Mouse (Mus musculus): Measurements from ENCODE around the gene Msh5. TPM values are rescaled to one million over a fixed set of nuclear protein-coding genes. Genes with fewer than 3 reads are reported as not detected.

The Msh5 gene
- polyA plus RNA-seq (2015; fragmentation: Illumina TruSeq; extraction: RNeasy Lipid Tissue Mini Kit (QIAGEN cat#74804); ENCODE audit: insufficient read depth, low replicate concordance), result 6.1 TPM

GRCm38 (mm10) chr17:35046681-35047455, at the start of gene Msh5:
Msh5 (minus strand) TSS chr17:35046745.

GRCm38 (mm10) chr17:35088825-35089644, 42.5 kb upstream of the Msh5 start, which contains the start of gene Abhd16a:
Abhd16a (plus strand) TSS chr17:35089263.

GRCm38 (mm10) chr17:35085208-35085865, 38.8 kb upstream of the Msh5 start, which contains the start of gene Ly6g6f:
Ly6g6f (minus strand) TSS chr17:35085610.

GRCm38 (mm10) chr17:35077786-35078233, 31.3 kb upstream of the Msh5 start, which contains the start of gene Ly6g6d:
Ly6g6d (minus strand) TSS chr17:35078065.

GRCm38 (mm10) chr17:35076507-35077176, 30.1 kb upstream of the Msh5 start, which contains the start of gene Ly6g6e:
Ly6g6e (plus strand) TSS chr17:35076902.

GRCm38 (mm10) chr17:35066084-35066483, 19.5 kb upstream of the Msh5 start, which contains the start of gene Mpig6b:
Mpig6b (minus strand) TSS chr17:35066184.

GRCm38 (mm10) chr17:35064951-35065947, 18.7 kb upstream of the Msh5 start, which contains the start of gene Ly6g6c:
Ly6g6c (plus strand) TSS chr17:35065388.

GRCm38 (mm10) chr17:35058911-35059892, 12.7 kb upstream of the Msh5 start, which contains the start of gene Ddah2:
Ddah2 (plus strand) TSS chr17:35059035.

GRCm38 (mm10) chr17:35049561-35050016, 3.0 kb upstream of the Msh5 start, which contains the start of gene Clic1:
Clic1 (plus strand) TSS chr17:35049966.

GRCm38 (mm10) chr17:35027277-35028068, 19.1 kb downstream of the Msh5 start, which contains the start of gene Sapcd1:
Sapcd1 (minus strand) TSS chr17:35028016.

GRCm38 (mm10) chr17:35016376-35016775, 30.2 kb downstream of the Msh5 start, which contains the start of gene Vwa7:
Vwa7 (plus strand) TSS chr17:35016579.

GRCm38 (mm10) chr17:35000717-35001451, 45.7 kb downstream of the Msh5 start, which contains the start of gene Vars:
Vars (plus strand) TSS chr17:35000987.

GRCm38 (mm10) chr17:34981690-34982180, 64.8 kb downstream of the Msh5 start, which contains the start of gene Lsm2:
Lsm2 (plus strand) TSS chr17:34981862.

